Mouse (Mus musculus) MN1 (cell line): ENCODE results near the gene Olfr1385.
"Not testable (repeated sequence)": the region's sequence is repeated elsewhere in the genome, so short reads cannot be mapped to it uniquely, and the experiment has no call there.

Source experiments
- DNase-seq: peaks from one replicate; pipeline ENCODE4 v3.0.0-alpha.2; 2016; ENCODE audit warnings: low spot score

The Olfr1385 gene

GRCm38 (mm10) chr11:49488770-49489169 is at the start of gene Olfr1385:
Gene Olfr1385, plus strand, starts transcription at chr11:49489070.
- not testable (repeated sequence) for DNase-seq

GRCm38 (mm10) chr11:49455043-49455442 is 33.8 kb upstream of the Olfr1385 start, which contains the start of gene Olfr1387:
Gene Olfr1387, plus strand, starts transcription at chr11:49455343.
- DNase-seq: no peak

GRCm38 (mm10) chr11:49464746-49465145 is 24.1 kb upstream of the Olfr1385 start, which contains the start of gene Olfr1386:
Gene Olfr1386, plus strand, starts transcription at chr11:49465046.
- DNase-seq: not testable (repeated sequence)

- DNase-seq: no peak
Observed at GRCm38 (mm10) chr11:49485973-49486372, 2.9 kb upstream of the Olfr1385 start.

- DNase-seq: no peak
Observed at GRCm38 (mm10) chr11:49518086-49518485, 29.2 kb downstream of the Olfr1385 start.

- no peak for DNase-seq
Observed at GRCm38 (mm10) chr11:49519348-49519747, 30.5 kb downstream of the Olfr1385 start, which contains the start of gene Olfr1383. Gene Olfr1383, plus strand, starts transcription at chr11:49519648.

- DNase-seq: no peak
Observed at GRCm38 (mm10) chr11:49527947-49528346, 39.1 kb downstream of the Olfr1385 start, which contains the start of gene Olfr1382. Gene Olfr1382, plus strand, starts transcription at chr11:49528247.

- DNase-seq: no peak
Observed at GRCm38 (mm10) chr11:49532761-49533160, 43.9 kb downstream of the Olfr1385 start.

- not testable (repeated sequence) for DNase-seq
Observed at GRCm38 (mm10) chr11:49536631-49537030, 47.8 kb downstream of the Olfr1385 start.

GRCm38 (mm10) chr11:49543149-49543548 is 54.3 kb downstream of the Olfr1385 start, which contains the start of gene Olfr1381:
Gene Olfr1381, plus strand, starts transcription at chr11:49543449.
- DNase-seq: not testable (repeated sequence)
